Mouse (Mus musculus) liver, embryonic 14.5 days (tissue): ENCODE measurements around the gene Zbtb42.

ENCODE experiments used
- CTCF ChIP-seq: IDR thresholded peaks from 2 replicates; pipeline ENCODE4 v1.5.1; 2016; ENCODE audit warnings: antibody characterized with exemption, low read depth, control low read depth
- EP300 ChIP-seq: IDR thresholded peaks from 2 replicates; pipeline ENCODE4 v1.6.1; 2016; ENCODE audit warnings: antibody characterized with exemption, low read depth

DNA sequence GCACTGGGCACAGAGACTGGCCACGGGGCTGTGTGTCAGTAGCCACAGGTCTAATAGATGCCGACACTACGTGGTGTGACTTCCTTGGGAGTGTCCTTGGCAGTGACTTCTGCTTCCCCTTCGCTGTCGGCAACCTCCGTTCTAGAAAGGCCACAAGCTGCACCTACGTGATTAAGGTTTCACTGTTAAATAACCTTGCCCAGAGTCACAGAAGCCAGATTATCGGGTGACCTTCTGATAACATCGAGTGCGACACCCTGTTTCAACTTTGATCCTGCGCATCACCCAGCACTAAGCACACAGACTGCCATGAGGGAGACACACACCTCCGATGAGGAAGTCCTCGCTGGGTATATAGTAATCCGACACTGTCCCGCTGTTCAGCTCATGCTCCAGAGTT, 9.8 kb downstream of the Zbtb42 start:
- TF ChIP-seq CTCF (no peak), EP300 (no peak)
